Mouse (Mus musculus) hindbrain, embryonic 14.5 days (tissue): ENCODE data around the gene Nepn. TPM values are rescaled to one million over a fixed set of nuclear protein-coding genes. Genes with fewer than 3 reads are reported as not detected.

Source experiments
- ATAC-seq: fragments of 200-750 bp; cut with Nextera tagmentation; 2 replicates; pipeline ENCODE4 v1.8.0; 2017; ENCODE audit warnings: moderate number of reproducible peaks, mild to moderate bottlenecking, moderate TSS enrichment, moderate library complexity; ENCODE audit not compliant: low FRiP score
- DNase-seq: peaks from one replicate; pipeline ENCODE4 v3.0.0-alpha.2; 2015; ENCODE audit warnings: low spot score
- H3K27ac ChIP-seq: fragments of 300-500 bp; sonication (generic); 2 replicates; pipeline ENCODE4 v1.5.1; 2014; ENCODE audit warnings: mild to moderate bottlenecking, moderate library complexity
- H3K27me3 ChIP-seq: fragments of 300-500 bp; sonication (generic); 2 replicates; pipeline ENCODE4 v1.6.1; 2014; ENCODE audit warnings: mild to moderate bottlenecking, low read length, mixed read lengths; ENCODE audit not compliant: control insufficient read depth, insufficient read depth
- H3K36me3 ChIP-seq: fragments of 300-500 bp; sonication (generic); replicated peaks from 2 replicates; pipeline ENCODE4 v1.6.1; 2014; ENCODE audit not compliant: control insufficient read depth, insufficient read depth
- H3K4me1 ChIP-seq: fragments of 300-500 bp; sonication (generic); replicated peaks from 2 replicates; pipeline ENCODE4 v1.6.1; 2014; ENCODE audit warnings: antibody characterized with exemption, low read length, mixed read lengths; ENCODE audit not compliant: control insufficient read depth, insufficient read depth
- H3K4me2 ChIP-seq: fragments of 300-500 bp; sonication (generic); replicated peaks from 2 replicates; pipeline ENCODE4 v1.6.1; 2014; ENCODE audit warnings: mild to moderate bottlenecking, moderate library complexity
- H3K4me3 ChIP-seq: fragments of 300-500 bp; sonication (generic); replicated peaks from 2 replicates; pipeline ENCODE4 v1.5.1; 2014; ENCODE audit warnings: mild to moderate bottlenecking, low read length
- H3K9ac ChIP-seq: fragments of 300-500 bp; sonication (generic); 2 replicates; pipeline ENCODE4 v1.6.1; 2014
- H3K9me3 ChIP-seq: fragments of 300-500 bp; sonication (generic); 2 replicates; pipeline ENCODE4 v1.6.1; 2016; ENCODE audit warnings: low read length; ENCODE audit not compliant: control insufficient read depth
- WGBS: fragments of 180-500 bp; shearing (Covaris S2); extraction: QIAGEN DNeasy Blood & Tissue Kit; methylation state at CpG from one replicate; pipeline ENCODE4 v1.1.7; 2014; 5-methylcytosine and 5-hydroxymethylcytosine counted together
- polyA plus RNA-seq: library from polyadenylated mRNA; unstranded; fragments of >200 nt; fragmentation: Nextera tagmentation; extraction: Ambion mirVana; gene quantifications from 2 replicates; pipeline ENCODE4 v1.2.1, GENCODE M21; 2014

Gene Nepn
- polyA plus RNA-seq, 1 experiment from 2014 or later = not detected

DNA sequence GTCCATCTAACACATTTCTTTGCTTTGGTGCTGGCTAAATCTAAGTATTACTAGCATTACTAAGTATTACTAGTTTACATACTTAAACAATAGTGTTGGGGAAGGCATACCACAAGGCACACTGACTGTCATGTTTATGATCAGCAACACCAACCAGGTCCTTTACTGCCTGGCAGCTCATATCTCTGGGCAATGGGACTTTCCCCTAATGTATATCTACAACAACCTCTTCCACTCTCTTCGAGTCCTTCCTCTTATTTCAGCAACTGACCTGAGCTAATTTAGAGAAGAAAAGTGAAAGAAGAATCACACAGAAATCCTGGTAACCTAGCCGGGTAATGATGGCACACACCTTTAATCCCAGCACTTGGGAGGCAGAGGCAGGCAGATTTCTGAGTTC, 12.3 kb upstream of the Nepn start:
- Histone ChIP-seq H3K4me3 (no peak overlapping the region), H3K4me1 (peaks cover 22% of the 10 kb centered on the region), H3K27me3 (no peaks in the 10 kb centered on the region), H3K36me3 (no peaks in the 10 kb centered on the region), H3K4me2 (no peak overlapping the region), H3K9ac (no peak overlapping the region), H3K27ac (no peak overlapping the region), H3K9me3 (no peaks in the 10 kb centered on the region)
- DNase-seq = no peak
- no peak for ATAC-seq
- 97% methylated on average over 2 of the region's 2 CpGs for WGBS

- no peak overlapping the region for H3K27ac ChIP-seq
- H3K9ac ChIP-seq = no peak overlapping the region
- H3K4me3 ChIP-seq = no peak overlapping the region
- peaks cover 25% of the 10 kb centered on the region for H3K4me1 ChIP-seq
- no peak overlapping the region for H3K4me2 ChIP-seq
- no peaks in the 10 kb centered on the region for H3K9me3 ChIP-seq
- no peaks in the 10 kb centered on the region for H3K27me3 ChIP-seq
- no peak for ATAC-seq
- no peaks in the 10 kb centered on the region for H3K36me3 ChIP-seq
- DNase-seq = no peak
- 93% methylated on average over 2 of the region's 2 CpGs for WGBS
Observed at GRCm38 (mm10) chr10:52377813-52378212, 11.0 kb upstream of the Nepn start.

GRCm38 (mm10) chr10:52381321-52381801, 7.4 kb upstream of the Nepn start:
- peak overlapping the region; percentile 95 for H3K27ac ChIP-seq
- no peaks in the 10 kb centered on the region for H3K36me3 ChIP-seq
- H3K9me3 ChIP-seq = no peaks in the 10 kb centered on the region
- WGBS = under 1% methylated on average over 19 of the region's 19 CpGs
- DNase-seq (no peak), ATAC-seq (peak; percentile 63)
- H3K4me3 ChIP-seq = peak overlapping the region; percentile 85
- H3K4me1 ChIP-seq = peaks cover 28% of the 10 kb centered on the region
- peak overlapping the region; percentile 88 for H3K9ac ChIP-seq
- H3K4me2 ChIP-seq = peak overlapping the region; percentile 78
- H3K27me3 ChIP-seq = no peaks in the 10 kb centered on the region

DNA sequence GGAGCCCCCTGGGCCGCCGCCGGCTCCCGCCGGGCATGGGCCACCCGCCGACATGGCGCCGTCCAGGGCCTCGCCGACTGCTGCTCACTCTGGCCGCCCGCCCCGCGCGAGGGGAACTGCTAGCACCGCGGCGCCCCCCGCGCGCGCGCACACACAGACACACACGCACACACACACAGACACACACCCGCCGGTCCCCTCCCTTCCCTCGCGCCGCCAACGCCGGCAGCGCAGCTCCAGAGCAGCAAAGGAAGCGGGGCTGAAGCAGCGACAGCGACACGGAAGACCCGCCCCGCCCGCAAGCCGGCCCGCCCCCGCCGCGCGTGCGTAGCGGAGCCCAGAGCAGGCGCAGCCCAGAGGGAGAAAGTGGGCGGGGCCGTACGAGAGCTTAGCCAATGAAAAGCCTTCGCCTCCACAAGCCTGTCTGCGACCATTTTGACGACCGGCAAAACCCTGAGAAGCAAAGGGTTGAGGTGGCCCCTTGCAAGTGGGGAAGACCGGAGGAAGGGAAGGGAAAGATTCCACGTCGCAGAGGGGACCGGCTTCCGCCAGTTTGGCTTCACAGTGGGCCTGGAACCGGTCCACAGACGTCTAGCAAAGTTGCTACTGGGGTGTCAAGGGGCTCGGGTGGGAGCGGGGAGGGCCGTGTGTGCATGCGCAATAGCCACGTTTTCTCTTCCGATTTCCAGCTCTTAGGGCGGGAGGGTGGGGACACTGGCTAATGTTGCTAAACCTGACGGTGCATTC, 6.8 kb upstream of the Nepn start, which contains the start of gene Gopc:
Gopc (minus strand) TSS at position 280 of the 747 bp plus-strand sequence.
- peak within 1 kb of the TSS; percentile 88 for H3K9ac ChIP-seq
- H3K4me2 ChIP-seq = peak within 1 kb of the TSS; percentile 78
- H3K27ac ChIP-seq = peak within 1 kb of the TSS; percentile 95
- no peaks in the 10 kb centered on the region for H3K9me3 ChIP-seq
- peaks cover 28% of the 10 kb centered on the region for H3K4me1 ChIP-seq
- WGBS = under 1% methylated on average over 70 of the region's 71 CpGs
- no peaks in the 10 kb centered on the region for H3K27me3 ChIP-seq
- DNase-seq (peak; percentile 98), ATAC-seq (peak; percentile 99)
- H3K4me3 ChIP-seq = peak within 1 kb of the TSS; percentile 85
- H3K36me3 ChIP-seq = no peaks in the 10 kb centered on the region

DNA sequence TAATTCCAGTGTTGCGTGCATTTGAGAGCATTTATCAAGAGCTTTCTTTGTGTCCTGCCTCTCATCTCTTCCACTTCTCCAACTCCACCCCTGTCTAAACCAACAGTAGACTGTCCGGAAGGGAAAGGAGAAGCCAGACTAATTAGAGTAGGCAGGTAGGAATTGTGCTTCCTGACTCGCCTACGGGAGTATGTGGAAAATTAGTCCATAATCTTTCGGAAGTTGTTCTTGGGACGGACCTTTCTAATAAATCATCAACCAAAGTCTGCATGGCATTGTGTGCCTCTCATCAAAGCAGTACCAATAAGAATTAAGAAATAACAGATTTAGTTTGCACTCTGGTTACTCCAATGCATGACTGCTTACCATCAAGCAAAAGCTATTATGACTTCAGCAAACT, 5.8 kb upstream of the Nepn start:
- Histone ChIP-seq H3K9me3 (no peaks in the 10 kb centered on the region), H3K9ac (peak overlapping the region; percentile 65; the same call in 1 of the 2 replicates)

DNA sequence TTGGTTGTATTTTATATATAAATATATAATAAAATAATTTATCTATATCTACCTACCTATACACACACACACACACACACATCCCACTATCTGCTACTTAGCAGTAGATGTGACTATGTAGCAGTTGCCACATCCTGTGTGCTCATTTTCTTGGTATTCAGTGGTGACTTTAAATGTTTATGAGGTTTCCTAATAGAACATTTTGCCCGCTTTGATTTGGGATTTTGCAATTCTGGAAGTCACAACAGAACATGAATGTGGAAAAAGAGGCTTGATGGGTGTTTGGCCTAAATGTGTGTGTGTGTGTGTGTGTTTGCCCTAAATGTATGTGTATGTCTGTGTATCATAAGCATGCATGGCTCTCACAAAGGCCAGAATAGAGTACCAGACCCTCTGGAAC, 5.2 kb upstream of the Nepn start:
- no peak for DNase-seq
- no peak for ATAC-seq
- Histone ChIP-seq H3K9ac (no peak overlapping the region), H3K4me1 (peaks cover 19% of the 10 kb centered on the region), H3K4me2 (no peak overlapping the region), H3K9me3 (no peaks in the 10 kb centered on the region), H3K27me3 (no peaks in the 10 kb centered on the region), H3K36me3 (no peaks in the 10 kb centered on the region), H3K4me3 (no peak overlapping the region), H3K27ac (no peak overlapping the region)
- 100% methylated on average over 1 of the region's 1 CpGs for WGBS

More for the DNA sequence above, 5.8 kb upstream of the Nepn start:
- Histone ChIP-seq H3K27me3 (no peaks in the 10 kb centered on the region), H3K4me3 (peak overlapping the region; percentile 85; the same call in 1 of the 2 replicates), H3K4me2 (peak overlapping the region; percentile 55), H3K36me3 (no peaks in the 10 kb centered on the region), H3K27ac (no peak overlapping the region), H3K4me1 (peaks cover 24% of the 10 kb centered on the region)
- DNase-seq (no peak), ATAC-seq (no peak)
- WGBS = 86% methylated on average over 6 of the region's 6 CpGs

DNA sequence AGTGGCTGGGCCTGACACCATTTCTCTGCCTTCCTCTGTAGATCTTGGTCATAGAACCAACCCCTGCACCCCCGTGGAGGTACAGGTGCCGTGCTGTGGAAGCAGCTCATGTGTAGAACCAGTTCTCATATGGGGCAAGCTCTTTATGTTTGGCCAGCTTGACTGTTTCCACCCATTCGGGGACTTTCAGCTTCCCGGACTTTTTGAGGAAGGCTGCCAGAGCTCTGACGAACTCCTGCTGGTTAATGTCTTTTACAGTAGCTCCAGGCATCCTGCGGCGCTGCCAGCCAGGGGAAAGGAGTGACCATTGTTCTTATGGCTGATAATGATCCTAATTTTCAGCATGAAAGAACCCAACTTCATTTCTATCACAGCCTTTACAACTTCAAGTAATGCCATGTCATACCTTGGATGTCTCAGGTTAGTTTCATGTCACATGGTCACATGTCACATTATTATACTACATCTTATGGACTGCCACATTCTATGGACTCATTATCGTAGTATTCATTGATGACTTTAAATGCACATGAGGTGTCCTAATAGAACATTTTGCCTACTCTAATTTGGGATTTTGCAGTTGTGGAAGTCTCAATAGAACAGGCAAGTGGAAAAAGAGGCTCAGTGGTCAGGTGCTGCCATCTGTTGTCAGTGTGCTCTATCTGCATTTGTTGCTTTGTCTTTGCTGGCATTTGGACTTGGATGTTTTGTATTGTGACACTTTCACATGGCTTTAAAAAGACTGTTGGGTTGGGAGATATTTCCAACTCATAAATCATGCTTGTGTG, 3.8 kb upstream of the Nepn start:
- Histone ChIP-seq H3K9me3 (no peaks in the 10 kb centered on the region), H3K36me3 (no peaks in the 10 kb centered on the region), H3K4me3 (no peak overlapping the region), H3K4me1 (peaks cover 6% of the 10 kb centered on the region), H3K9ac (no peak overlapping the region), H3K27ac (no peak overlapping the region), H3K27me3 (no peaks in the 10 kb centered on the region), H3K4me2 (no peak overlapping the region)
- DNase-seq = peak; percentile 78
- no peak for ATAC-seq
- 42% methylated on average over 8 of the region's 8 CpGs for WGBS

DNA sequence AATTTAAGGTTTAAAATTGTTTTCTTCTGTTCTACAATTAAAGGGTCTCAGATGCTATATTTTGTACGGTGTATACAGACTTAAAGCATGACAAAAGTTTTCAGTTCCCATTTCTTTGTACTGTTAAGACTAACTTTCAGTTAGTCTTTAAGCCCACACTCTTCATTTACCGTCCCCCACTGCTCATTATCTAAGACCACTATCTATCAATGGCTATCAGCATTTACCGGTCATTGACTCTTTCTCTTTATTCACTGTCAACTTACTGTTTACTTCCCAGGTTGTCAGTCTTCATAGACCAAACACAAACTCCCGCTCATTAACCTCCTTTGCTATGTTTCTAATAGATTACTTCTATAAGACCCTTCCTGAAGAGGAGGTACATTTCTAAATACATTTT, 1.6 kb upstream of the Nepn start:
- Histone ChIP-seq H3K4me1 (peaks cover 6% of the 10 kb centered on the region; the same call in 1 of the 2 replicates), H3K4me3 (no peak overlapping the region), H3K27ac (no peak overlapping the region), H3K9ac (no peak overlapping the region), H3K4me2 (no peak overlapping the region), H3K9me3 (no peaks in the 10 kb centered on the region), H3K27me3 (no peaks in the 10 kb centered on the region), H3K36me3 (no peaks in the 10 kb centered on the region)
- DNase-seq (no peak), ATAC-seq (no peak)
- WGBS = 71% methylated on average over 4 of the region's 4 CpGs

- no peaks in the 10 kb centered on the region for H3K4me1 ChIP-seq
- H3K4me3 ChIP-seq = no peak overlapping the region
- no peak overlapping the region for H3K9ac ChIP-seq
- H3K36me3 ChIP-seq = no peaks in the 10 kb centered on the region
- DNase-seq = no peak
- no peaks in the 10 kb centered on the region for H3K9me3 ChIP-seq
- H3K27me3 ChIP-seq = no peaks in the 10 kb centered on the region
- WGBS = 78% methylated on average over 3 of the region's 3 CpGs
- no peak overlapping the region for H3K4me2 ChIP-seq
- H3K27ac ChIP-seq = no peak overlapping the region
- no peak for ATAC-seq
Observed at GRCm38 (mm10) chr10:52389438-52389837, 666 bp downstream of the Nepn start.
